Mouse (Mus musculus) forebrain, embryonic 14.5 days (tissue): ENCODE data around the gene Sar1b. TPM values are rescaled to one million over a fixed set of nuclear protein-coding genes. Genes with fewer than 3 reads are reported as not detected.

Source experiments
- ATAC-seq: fragments of 200-750 bp; cut with Nextera tagmentation; 2 replicates; pipeline ENCODE4 v1.8.0; 2017; ENCODE audit warnings: mild to moderate bottlenecking, moderate library complexity
- DNase-seq: peaks from one replicate; pipeline ENCODE4 v3.0.0-alpha.2; 2015; ENCODE audit warnings: low spot score
- H3K27ac ChIP-seq: fragments of 300-500 bp; sonication (generic); 2 replicates; pipeline ENCODE4 v1.5.1; 2014; ENCODE audit warnings: low read depth, mild to moderate bottlenecking, control low read depth, low read length, moderate library complexity
- H3K27me3 ChIP-seq: fragments of 300-500 bp; sonication (generic); replicated peaks from 2 replicates; pipeline ENCODE4 v1.6.1; 2014; ENCODE audit warnings: low read length, control low read depth, mixed read lengths; ENCODE audit not compliant: control insufficient read depth, insufficient read depth
- H3K36me3 ChIP-seq: fragments of 300-500 bp; sonication (generic); 2 replicates; pipeline ENCODE4 v1.6.1; 2014; ENCODE audit warnings: low read length, control low read depth; ENCODE audit not compliant: control insufficient read depth, insufficient read depth
- H3K4me1 ChIP-seq: fragments of 300-500 bp; sonication (generic); 2 replicates; pipeline ENCODE4 v1.6.1; 2014; ENCODE audit warnings: antibody characterized with exemption, low read length, control low read depth; ENCODE audit not compliant: control insufficient read depth, insufficient read depth
- H3K4me2 ChIP-seq: fragments of 300-500 bp; sonication (generic); 2 replicates; pipeline ENCODE4 v1.6.1; 2014; ENCODE audit warnings: mild to moderate bottlenecking, control low read depth, low read length
- H3K4me3 ChIP-seq: fragments of 300-500 bp; sonication (generic); 2 replicates; pipeline ENCODE4 v1.5.1; 2014; ENCODE audit warnings: low read depth, low read length, control low read depth
- H3K9ac ChIP-seq: fragments of 300-500 bp; sonication (generic); 2 replicates; pipeline ENCODE4 v1.6.1; 2014; ENCODE audit warnings: mild to moderate bottlenecking, low read length, control low read depth, moderate library complexity
- H3K9me3 ChIP-seq: fragments of 300-500 bp; sonication (generic); replicated peaks from 2 replicates; pipeline ENCODE4 v1.6.1; 2016; ENCODE audit warnings: low read length, control low read depth, mixed read lengths; ENCODE audit not compliant: control insufficient read depth
- WGBS: fragments of 180-500 bp; shearing (Covaris S2); extraction: QIAGEN DNeasy Blood & Tissue Kit; methylation state at CpG from one replicate; pipeline ENCODE4 v1.1.7; 2014; 5-methylcytosine and 5-hydroxymethylcytosine counted together
- polyA plus RNA-seq: library from polyadenylated mRNA; unstranded; fragments of >200 nt; fragmentation: Nextera tagmentation; extraction: Ambion mirVana; gene quantifications from 2 replicates; pipeline ENCODE4 v1.2.1, GENCODE M21; 2014

Sar1b gene
- polyA plus RNA-seq, 1 experiment from 2014 or later = 184 TPM

DNA sequence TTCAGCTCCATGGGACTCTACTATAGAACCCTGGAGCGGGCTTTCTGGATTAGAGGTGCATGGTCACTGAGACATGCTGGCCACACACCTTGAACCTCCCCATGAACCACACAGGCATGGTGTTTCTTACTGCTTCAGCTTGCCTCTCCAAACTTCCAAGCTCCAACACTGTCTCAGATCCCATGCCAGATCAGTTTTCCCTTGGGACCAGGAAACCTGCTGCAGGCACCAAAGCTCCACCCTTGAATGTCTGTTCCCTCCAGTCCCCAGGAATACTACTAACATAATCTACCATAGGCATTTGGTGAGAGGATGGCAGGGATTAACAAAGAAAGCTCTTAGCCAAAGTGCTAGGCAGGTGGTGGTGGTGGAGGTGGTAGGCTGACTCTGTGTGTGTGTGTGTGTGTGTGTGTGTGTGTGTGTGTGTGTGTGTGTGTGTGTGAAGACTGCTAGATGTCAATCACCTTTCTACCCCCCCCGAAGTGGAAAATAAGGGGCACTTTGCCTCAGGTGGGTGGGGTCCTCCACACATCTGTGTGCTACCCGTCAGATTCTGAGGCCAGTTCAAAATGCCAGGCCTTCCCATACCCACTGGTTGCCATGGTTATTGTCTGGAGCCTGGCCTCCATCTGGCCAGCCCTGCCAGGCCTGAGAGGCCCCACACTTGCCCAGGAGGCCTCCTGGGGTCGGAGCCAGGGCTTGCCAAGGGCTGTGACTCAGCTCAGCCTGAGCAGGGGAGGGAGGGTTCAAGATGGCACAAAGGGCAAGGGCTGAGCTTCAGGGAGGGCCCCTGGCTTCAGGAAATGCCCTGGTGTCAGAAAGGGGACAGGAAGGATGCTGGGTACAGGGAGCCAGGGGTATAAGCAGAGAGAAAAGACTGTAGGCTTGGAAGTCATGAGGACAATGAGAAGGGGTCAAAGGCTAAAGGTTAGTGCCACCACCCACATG lies 68.7 kb downstream of the Sar1b start:
- ATAC-seq (no peak), DNase-seq (peak; percentile 49)
- Histone ChIP-seq H3K4me2 (no peak overlapping the region), H3K36me3 (no peaks in the 10 kb centered on the region), H3K27ac (no peak overlapping the region), H3K27me3 (no peaks in the 10 kb centered on the region), H3K9me3 (no peaks in the 10 kb centered on the region), H3K4me3 (no peak overlapping the region), H3K9ac (0 out of 2 replicates have a peak overlapping the region, but pooled peaks have one; percentile 2), H3K4me1 (no peaks in the 10 kb centered on the region; the same call in 1 of the 2 replicates)
- 72% methylated on average over 4 of the region's 4 CpGs for WGBS

DNA sequence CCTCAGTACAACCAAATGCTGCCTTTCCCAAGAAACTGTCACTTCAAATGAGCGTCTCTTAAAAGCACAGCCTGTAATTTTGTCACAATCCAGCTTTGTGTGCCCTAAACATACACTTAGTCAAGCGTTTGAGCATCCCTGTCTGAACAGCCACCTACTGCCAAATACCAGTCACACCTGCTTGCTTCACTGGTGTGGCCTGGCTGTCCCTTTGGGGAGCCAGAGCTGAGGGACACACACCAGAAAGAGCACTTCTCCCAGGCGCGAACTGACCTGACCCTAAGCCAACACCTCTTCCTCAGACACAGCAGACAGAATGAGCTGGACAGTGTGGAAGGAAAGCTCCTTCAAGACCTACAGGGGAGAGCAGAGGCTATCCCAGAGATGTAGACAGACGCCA lies 69.5 kb downstream of the Sar1b start:
- no peak for DNase-seq

DNA sequence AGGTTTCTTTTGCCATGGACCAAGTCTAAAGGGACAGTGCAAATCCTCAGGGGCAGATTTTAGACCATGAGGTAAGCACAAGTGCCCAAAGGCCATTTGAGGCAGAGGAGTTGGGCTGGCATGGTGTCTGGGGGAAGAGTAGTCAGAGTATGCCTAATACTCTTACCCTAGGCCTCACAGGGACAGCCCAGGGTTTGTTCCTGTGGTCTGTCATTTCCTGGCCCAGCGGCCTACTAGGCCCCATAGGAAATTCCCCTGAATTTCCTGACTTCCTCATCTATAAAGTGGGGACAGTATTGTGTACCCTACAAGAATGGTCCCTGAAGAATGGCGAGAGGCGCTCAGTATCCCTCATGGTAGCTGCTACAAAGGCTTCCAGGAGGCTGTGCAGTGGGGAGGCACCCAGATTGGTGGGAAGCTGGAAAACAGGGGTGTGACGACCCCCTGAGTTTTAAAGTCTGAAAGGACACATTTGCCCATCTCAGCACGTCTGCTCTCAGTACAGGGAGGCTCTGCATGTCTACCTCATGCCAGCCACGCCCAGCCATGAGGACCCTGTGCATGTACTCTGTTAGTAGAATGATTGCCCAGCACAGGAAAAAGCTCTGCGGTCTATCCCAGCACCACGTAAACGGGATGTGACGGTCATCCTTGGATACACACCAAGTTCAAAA lies 70.0 kb downstream of the Sar1b start:
- Histone ChIP-seq H3K27ac (no peak overlapping the region), H3K9me3 (no peaks in the 10 kb centered on the region), H3K4me2 (no peak overlapping the region), H3K36me3 (no peaks in the 10 kb centered on the region), H3K4me3 (no peak overlapping the region), H3K4me1 (no peaks in the 10 kb centered on the region; the same call in 1 of the 2 replicates), H3K9ac (no peak overlapping the region), H3K27me3 (no peaks in the 10 kb centered on the region)
- ATAC-seq (no peak), DNase-seq (no peak)
- WGBS = 93% methylated on average over 10 of the region's 10 CpGs

More for the DNA sequence above, 69.5 kb downstream of the Sar1b start:
- no peaks in the 10 kb centered on the region for H3K9me3 ChIP-seq
- H3K4me1 ChIP-seq = no peaks in the 10 kb centered on the region; the same call in 1 of the 2 replicates
- H3K27me3 ChIP-seq = no peaks in the 10 kb centered on the region
- no peak overlapping the region for H3K4me2 ChIP-seq
- no peak for ATAC-seq
- H3K36me3 ChIP-seq = no peaks in the 10 kb centered on the region
- no peak overlapping the region for H3K4me3 ChIP-seq
- WGBS = 79% methylated on average over 5 of the region's 5 CpGs
- H3K9ac ChIP-seq = no peak overlapping the region
- H3K27ac ChIP-seq = no peak overlapping the region

DNA sequence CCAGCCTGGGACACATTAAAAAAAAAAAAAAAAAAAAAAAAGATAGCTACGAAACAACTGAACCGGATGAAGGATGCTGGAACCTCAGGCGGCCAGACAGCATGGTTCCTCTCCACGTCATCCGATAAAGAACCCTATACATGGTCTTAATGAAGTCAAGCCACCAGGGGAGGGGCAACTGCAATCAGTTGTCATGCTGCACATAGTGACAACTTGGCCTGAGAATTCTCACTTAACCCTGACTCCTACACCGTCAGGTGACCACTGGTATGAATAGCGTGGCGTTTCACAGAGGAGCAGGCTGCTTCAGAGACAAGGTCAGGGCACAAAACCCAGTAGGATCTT lies 70.6 kb downstream of the Sar1b start:
- ATAC-seq (no peak), DNase-seq (no peak)
- H3K9ac ChIP-seq = no peak overlapping the region
- H3K27ac ChIP-seq = no peak overlapping the region
- H3K4me3 ChIP-seq = no peak overlapping the region
- no peaks in the 10 kb centered on the region; the same call in 1 of the 2 replicates for H3K4me1 ChIP-seq
- no peaks in the 10 kb centered on the region for H3K36me3 ChIP-seq
- no peaks in the 10 kb centered on the region for H3K27me3 ChIP-seq
- 96% methylated on average over 8 of the region's 8 CpGs for WGBS
- H3K9me3 ChIP-seq = no peaks in the 10 kb centered on the region
- H3K4me2 ChIP-seq = no peak overlapping the region

DNA sequence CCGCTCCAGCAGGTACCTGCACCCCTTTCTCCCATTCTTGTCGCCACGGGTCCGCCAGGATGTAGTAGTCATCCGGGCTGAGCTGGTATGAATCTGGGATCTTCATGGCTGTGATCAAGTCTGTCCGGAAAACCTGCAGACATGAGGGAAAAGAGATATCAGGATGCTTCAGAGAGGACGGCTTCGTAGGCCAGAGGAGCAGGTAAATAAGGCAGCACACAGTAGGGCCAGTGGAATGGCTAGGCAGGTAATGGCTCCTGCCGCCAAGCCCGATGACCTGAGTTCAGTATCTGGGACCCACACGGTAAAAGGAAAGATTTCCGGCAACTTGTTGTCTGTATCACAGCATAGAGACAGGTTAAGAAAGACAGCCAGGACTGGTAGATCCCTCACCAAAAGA lies 72.1 kb downstream of the Sar1b start:
- no peak overlapping the region for H3K27ac ChIP-seq
- H3K36me3 ChIP-seq = no peaks in the 10 kb centered on the region
- no peaks in the 10 kb centered on the region; the same call in 1 of the 2 replicates for H3K4me1 ChIP-seq
- H3K4me3 ChIP-seq = no peak overlapping the region
- H3K9ac ChIP-seq = no peak overlapping the region
- no peak overlapping the region for H3K4me2 ChIP-seq
- no peaks in the 10 kb centered on the region for H3K9me3 ChIP-seq
- DNase-seq = no peak
- ATAC-seq = no peak
- WGBS = 96% methylated on average over 12 of the region's 12 CpGs
- no peaks in the 10 kb centered on the region for H3K27me3 ChIP-seq

DNA sequence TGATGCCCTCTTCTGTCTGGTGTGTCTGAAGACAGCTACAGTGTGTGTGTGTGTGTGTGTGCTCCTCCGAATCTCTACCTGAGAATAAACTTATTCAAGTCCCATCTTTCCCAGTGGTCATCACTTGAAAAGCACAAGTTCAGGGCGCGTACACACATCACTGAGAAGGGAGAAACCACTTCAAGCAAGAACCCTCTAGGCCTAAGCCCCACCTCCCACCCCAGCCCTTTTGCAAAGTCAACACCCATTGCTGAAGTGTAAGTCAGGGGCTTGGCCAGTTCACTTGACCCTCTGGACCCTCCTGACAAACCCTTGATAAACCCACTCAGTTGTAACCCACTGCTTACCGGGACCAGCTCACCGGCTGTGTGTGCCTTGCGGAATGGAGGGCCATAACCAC lies 73.0 kb downstream of the Sar1b start:
- H3K27ac ChIP-seq = no peak overlapping the region
- H3K9me3 ChIP-seq = no peaks in the 10 kb centered on the region
- no peak for DNase-seq
- no peak overlapping the region for H3K4me2 ChIP-seq
- no peak overlapping the region for H3K4me3 ChIP-seq
- H3K4me1 ChIP-seq = no peaks in the 10 kb centered on the region; the same call in 1 of the 2 replicates
- no peak overlapping the region for H3K9ac ChIP-seq
- no peaks in the 10 kb centered on the region for H3K27me3 ChIP-seq
- WGBS = 89% methylated on average over 6 of the region's 6 CpGs
- no peak for ATAC-seq
- H3K36me3 ChIP-seq = no peaks in the 10 kb centered on the region

DNA sequence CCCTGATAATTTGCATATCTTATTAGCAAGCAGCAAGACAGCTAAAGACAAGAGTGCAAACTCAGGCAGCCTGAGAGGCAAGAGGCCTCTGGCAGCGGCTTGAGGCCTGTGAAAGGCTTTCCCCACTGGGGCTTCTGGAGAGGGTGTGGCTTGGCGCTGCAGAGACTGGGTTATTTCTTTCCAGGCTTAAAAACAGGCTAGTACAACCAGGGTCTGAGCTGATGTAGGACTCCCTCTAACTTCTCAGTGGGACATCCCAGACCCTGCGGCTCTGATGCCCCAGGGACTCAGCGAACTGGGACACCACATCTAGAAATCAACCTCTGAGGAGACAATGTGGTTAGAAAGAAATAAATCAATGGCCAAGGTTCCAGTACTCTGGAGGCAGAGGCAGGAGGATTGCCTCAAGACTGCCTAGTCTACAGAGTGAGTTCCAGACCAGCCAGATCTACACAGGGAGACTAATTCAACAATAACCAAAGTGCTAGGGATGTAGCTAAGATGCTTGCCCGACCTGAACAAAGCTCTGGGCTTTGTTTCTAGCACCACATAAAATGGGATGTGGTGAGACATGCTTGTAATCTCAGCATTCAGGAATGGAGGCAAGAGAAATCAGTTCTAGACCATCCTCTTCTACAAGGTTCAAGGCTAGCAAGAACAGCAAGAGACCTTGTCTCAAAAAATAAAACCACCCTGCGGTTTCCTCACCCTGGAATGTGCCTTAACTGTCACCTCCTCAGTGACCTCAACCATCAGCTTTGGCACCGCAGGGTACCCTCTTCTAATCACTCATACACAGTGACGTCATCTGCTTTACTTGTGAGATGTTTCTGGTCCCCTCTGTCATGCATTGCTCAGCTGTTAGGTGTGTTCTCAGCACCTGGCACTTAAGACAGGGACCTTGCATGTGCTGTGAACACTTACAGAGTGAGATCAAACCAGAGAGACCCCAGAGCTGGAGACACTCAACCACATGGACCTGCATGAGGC lies 74.0 kb downstream of the Sar1b start:
- ATAC-seq (peak; percentile 23; the same call in 1 of the 2 replicates), DNase-seq (peak; percentile 68)
- no peaks in the 10 kb centered on the region for H3K27me3 ChIP-seq
- no peak overlapping the region for H3K9ac ChIP-seq
- H3K9me3 ChIP-seq = no peaks in the 10 kb centered on the region
- peak overlapping the region; percentile 39; the same call in 1 of the 2 replicates for H3K27ac ChIP-seq
- H3K4me2 ChIP-seq = no peak overlapping the region
- no peaks in the 10 kb centered on the region; the same call in 1 of the 2 replicates for H3K4me1 ChIP-seq
- H3K4me3 ChIP-seq = no peak overlapping the region
- WGBS = 66% methylated on average over 8 of the region's 8 CpGs
- H3K36me3 ChIP-seq = no peaks in the 10 kb centered on the region

DNA sequence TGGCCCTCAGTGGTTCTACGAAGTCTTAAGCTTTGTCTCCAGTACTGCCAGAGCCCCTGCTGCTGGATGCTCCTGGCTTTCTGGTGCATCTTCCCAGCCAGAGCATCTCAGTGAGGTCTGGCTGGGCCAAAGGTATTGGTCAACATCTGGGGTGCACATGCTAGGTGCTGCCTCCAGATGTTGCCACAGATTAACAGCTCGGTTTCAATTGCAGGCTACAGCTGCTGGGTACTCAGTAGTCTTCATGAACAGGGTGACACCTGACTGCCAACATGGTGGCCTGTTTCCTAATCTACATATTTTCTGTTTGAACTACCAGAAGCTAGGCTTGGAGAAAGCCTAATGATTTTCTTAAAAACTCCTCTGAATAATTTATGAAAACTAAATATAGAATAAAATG lies 75.6 kb downstream of the Sar1b start:
- no peak for ATAC-seq
- no peak overlapping the region for H3K9ac ChIP-seq
- 80% methylated on average over 2 of the region's 2 CpGs for WGBS

More for the DNA sequence above, 75.6 kb downstream of the Sar1b start:
- Histone ChIP-seq H3K9me3 (no peaks in the 10 kb centered on the region), H3K4me2 (no peak overlapping the region), H3K27me3 (no peaks in the 10 kb centered on the region), H3K4me1 (no peaks in the 10 kb centered on the region), H3K36me3 (no peaks in the 10 kb centered on the region), H3K27ac (no peak overlapping the region), H3K4me3 (no peak overlapping the region)
- DNase-seq = no peak
